Mouse (Mus musculus) embryonic facial prominence, embryonic 12.5 days (tissue): ENCODE measurements at regions not wholly inside any gene's neighbourhood (a gene's known extent, or its start where the extent isn't known, plus 50 kb on each side); places are given as distances from the start of the nearest gene placed in this dataset.

ENCODE experiments used
- ATAC-seq: fragments of 200-750 bp; cut with Nextera tagmentation; 2 replicates; pipeline ENCODE4 v1.8.0; 2017; ENCODE audit not compliant: insufficient number of reproducible peaks, insufficient read depth, low FRiP score, low TSS enrichment
- H3K27ac ChIP-seq: fragments of 300-500 bp; sonication (generic); 2 replicates; pipeline ENCODE4 v1.5.1; 2016; ENCODE audit warnings: mild to moderate bottlenecking
- H3K27me3 ChIP-seq: fragments of 300-500 bp; sonication (generic); 2 replicates; pipeline ENCODE4 v1.6.1; 2016; ENCODE audit warnings: mild to moderate bottlenecking, moderate library complexity
- H3K36me3 ChIP-seq: fragments of 300-500 bp; sonication (generic); 2 replicates; pipeline ENCODE4 v1.6.1; 2016; ENCODE audit warnings: mild to moderate bottlenecking
- H3K4me1 ChIP-seq: fragments of 300-500 bp; sonication (generic); 2 replicates; pipeline ENCODE4 v1.6.1; 2016
- H3K4me2 ChIP-seq: fragments of 300-500 bp; sonication (generic); replicated peaks from 2 replicates; pipeline ENCODE4 v1.6.1; 2016; ENCODE audit warnings: mild to moderate bottlenecking, moderate library complexity
- H3K4me3 ChIP-seq: fragments of 300-500 bp; sonication (generic); 2 replicates; pipeline ENCODE4 v1.5.1; 2016; ENCODE audit warnings: mild to moderate bottlenecking
- H3K9ac ChIP-seq: fragments of 300-500 bp; sonication (generic); 2 replicates; pipeline ENCODE4 v1.6.1; 2016; ENCODE audit warnings: mild to moderate bottlenecking, moderate library complexity
- H3K9me3 ChIP-seq: fragments of 300-500 bp; sonication (generic); 2 replicates; pipeline ENCODE4 v1.6.1; 2016; ENCODE audit warnings: mild to moderate bottlenecking, moderate library complexity
- WGBS: fragments of 180-500 bp; shearing (Covaris S2); methylation state at CpG from one replicate; pipeline ENCODE4 v1.1.7; 2016; 5-methylcytosine and 5-hydroxymethylcytosine counted together

DNA sequence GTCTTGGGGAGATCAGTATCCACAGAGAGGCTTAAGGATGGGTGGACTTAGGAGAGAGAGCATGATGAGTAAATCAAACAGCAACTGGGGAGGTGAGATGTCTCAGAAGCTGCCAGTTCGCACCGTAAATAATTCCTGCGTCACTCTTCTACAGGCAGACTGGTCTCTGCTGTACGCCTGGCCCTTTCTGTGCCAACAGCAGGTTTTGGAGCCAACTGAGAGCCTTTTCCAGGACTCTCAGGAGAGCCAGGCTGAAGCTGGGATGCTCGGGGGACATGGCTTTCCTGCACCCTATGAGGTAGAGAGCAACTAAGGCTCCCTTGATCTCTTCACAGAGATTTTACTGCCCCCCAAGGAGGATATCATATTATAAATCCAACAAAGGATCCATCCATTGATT lies 134.3 kb upstream of the Gsc start:
- no peak overlapping the region for H3K27ac ChIP-seq
- WGBS, result 93% methylated on average over 5 of the region's 5 CpGs
- ATAC-seq, result no peak
- no peaks in the 10 kb centered on the region for H3K36me3 ChIP-seq
- no peaks in the 10 kb centered on the region for H3K27me3 ChIP-seq
- no peak overlapping the region for H3K4me3 ChIP-seq
- H3K9me3 ChIP-seq, result peaks cover 6% of the 10 kb centered on the region; the same call in 1 of the 2 replicates
- no peak overlapping the region for H3K4me2 ChIP-seq
- H3K4me1 ChIP-seq, result peaks cover 6% of the 10 kb centered on the region; the same call in 1 of the 2 replicates
- H3K9ac ChIP-seq, result no peak overlapping the region

DNA sequence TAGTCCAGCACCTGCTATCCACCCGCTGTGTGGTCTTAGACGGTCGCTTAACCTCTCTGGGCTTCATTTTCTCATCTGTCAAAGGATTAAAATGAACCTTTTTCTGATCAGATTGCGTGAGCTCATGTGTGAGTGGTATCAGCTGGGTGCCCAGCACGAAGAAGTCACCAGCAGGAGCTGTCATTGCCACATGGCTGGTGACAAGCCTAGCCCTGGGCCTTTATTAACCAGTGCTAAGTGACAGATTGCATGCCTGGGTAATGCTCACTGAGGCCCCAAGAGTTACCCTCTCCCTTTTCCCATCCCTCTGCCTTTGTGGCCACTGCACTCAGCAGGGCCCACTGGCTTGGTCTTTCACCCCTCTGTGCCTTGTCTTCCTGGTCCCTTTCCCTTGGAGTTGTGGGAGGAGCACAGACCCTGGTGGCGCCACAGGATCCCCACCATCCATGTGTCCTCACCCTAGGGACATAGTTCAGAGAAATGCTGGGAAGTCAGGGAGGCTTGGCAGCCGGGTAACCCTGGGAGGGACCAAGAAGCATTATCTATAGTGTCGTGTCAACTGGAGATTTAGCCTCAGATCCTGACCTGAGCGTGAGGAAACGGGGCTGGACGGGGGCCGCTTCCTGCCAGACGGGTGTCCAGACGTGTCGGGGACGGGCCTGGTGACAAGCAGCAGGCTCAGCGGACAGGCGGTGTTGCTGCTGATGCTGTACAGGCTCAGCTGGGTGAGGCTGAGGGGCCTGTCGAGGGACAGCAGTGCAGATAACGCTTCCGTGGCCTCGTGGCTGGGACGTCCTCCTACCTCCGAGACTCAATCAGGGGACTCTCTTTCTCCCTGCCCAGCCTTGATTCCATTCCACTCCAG lies 132.6 kb upstream of the Gsc start:
- WGBS, result 60% methylated on average over 24 of the region's 24 CpGs
- ATAC-seq, result no peak
- no peak overlapping the region for H3K9ac ChIP-seq
- no peaks in the 10 kb centered on the region for H3K27me3 ChIP-seq
- no peaks in the 10 kb centered on the region for H3K9me3 ChIP-seq
- no peak overlapping the region for H3K4me2 ChIP-seq
- peaks cover 6% of the 10 kb centered on the region; the same call in 1 of the 2 replicates for H3K4me1 ChIP-seq
- no peaks in the 10 kb centered on the region for H3K36me3 ChIP-seq
- H3K4me3 ChIP-seq, result no peak overlapping the region
- H3K27ac ChIP-seq, result no peak overlapping the region

GRCm38 (mm10) chr12:104598056-104598455 lies 124.9 kb upstream of the Gsc start:
- Histone ChIP-seq H3K4me2 (no peak overlapping the region), H3K9ac (no peak overlapping the region), H3K27me3 (0 out of 2 replicates have a peak, but pooled peaks cover 4% of the 10 kb centered on the region), H3K9me3 (no peaks in the 10 kb centered on the region), H3K36me3 (no peaks in the 10 kb centered on the region), H3K4me3 (no peak overlapping the region), H3K27ac (no peak overlapping the region), H3K4me1 (peaks cover 6% of the 10 kb centered on the region)
- no peak for ATAC-seq
- 63% methylated on average over 2 of the region's 2 CpGs for WGBS

GRCm38 (mm10) chr12:104593526-104594155 lies 120.5 kb upstream of the Gsc start:
- peak; percentile 77 for ATAC-seq
- Histone ChIP-seq H3K9me3 (no peaks in the 10 kb centered on the region), H3K27ac (peak overlapping the region; percentile 79), H3K36me3 (no peaks in the 10 kb centered on the region), H3K4me3 (no peak overlapping the region), H3K4me2 (peak overlapping the region; percentile 25; the same call in 1 of the 2 replicates), H3K9ac (no peak overlapping the region), H3K27me3 (0 out of 2 replicates have a peak, but pooled peaks cover 4% of the 10 kb centered on the region), H3K4me1 (peaks cover 27% of the 10 kb centered on the region)
- WGBS, result 20% methylated on average over 19 of the region's 19 CpGs

- no peaks in the 10 kb centered on the region for H3K9me3 ChIP-seq
- peak overlapping the region; percentile 79 for H3K27ac ChIP-seq
- H3K27me3 ChIP-seq, result 0 out of 2 replicates have a peak, but pooled peaks cover 4% of the 10 kb centered on the region
- WGBS, result 36% methylated on average over 21 of the region's 21 CpGs
- H3K4me1 ChIP-seq, result peaks cover 27% of the 10 kb centered on the region
- peak overlapping the region; percentile 25 for H3K4me2 ChIP-seq
- ATAC-seq, result peak; percentile 16; the same call in 1 of the 2 replicates
- no peak overlapping the region for H3K4me3 ChIP-seq
- no peak overlapping the region for H3K9ac ChIP-seq
- no peaks in the 10 kb centered on the region for H3K36me3 ChIP-seq
Measured at GRCm38 (mm10) chr12:104592791-104593525, 119.8 kb upstream of the Gsc start.

DNA sequence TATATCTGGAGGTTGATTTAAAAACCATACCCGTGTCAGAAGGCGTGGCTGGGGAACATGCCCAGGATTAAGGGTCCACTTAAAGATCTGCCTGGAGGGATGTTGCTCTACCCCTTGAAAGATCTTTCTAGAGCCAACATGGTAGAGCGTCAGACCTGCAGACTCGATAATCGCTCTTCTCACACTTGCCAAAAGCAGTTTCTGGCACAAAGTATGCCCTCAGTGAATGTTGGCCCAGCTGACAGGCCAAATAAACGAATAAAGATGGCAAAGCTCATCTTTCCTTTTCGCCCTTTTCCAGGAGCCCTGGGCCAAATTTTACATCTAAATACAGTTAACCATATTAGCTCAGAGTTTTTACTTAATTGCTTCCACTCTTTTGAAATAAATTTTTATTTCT lies 118.4 kb upstream of the Gsc start:
- Histone ChIP-seq H3K36me3 (no peaks in the 10 kb centered on the region), H3K9ac (no peak overlapping the region), H3K27ac (no peak overlapping the region), H3K4me2 (no peak overlapping the region), H3K4me3 (no peak overlapping the region), H3K4me1 (peaks cover 27% of the 10 kb centered on the region), H3K27me3 (0 out of 2 replicates have a peak, but pooled peaks cover 5% of the 10 kb centered on the region), H3K9me3 (no peaks in the 10 kb centered on the region)
- WGBS, result 75% methylated on average over 7 of the region's 7 CpGs
- ATAC-seq, result no peak

DNA sequence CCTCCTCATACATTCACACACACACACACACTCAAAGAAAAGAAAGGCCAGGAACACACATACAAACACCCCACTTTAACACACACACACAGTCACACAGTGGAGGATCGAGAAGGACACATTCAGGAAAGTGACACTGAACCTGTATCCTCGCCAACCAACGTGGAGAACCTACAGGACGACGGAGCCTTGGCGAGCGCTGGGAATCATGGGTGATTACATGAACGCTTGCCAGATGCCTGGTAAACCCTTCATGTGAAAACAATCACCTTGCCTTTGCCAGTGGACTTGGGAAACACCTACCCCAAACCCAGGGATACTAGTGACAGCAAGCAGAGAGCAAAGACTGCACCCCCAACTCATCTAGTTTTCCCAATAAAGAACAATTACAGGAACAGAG lies 117.2 kb upstream of the Gsc start:
- 60% methylated on average over 8 of the region's 8 CpGs for WGBS
- no peak overlapping the region for H3K9ac ChIP-seq
- 0 out of 2 replicates have a peak, but pooled peaks cover 3% of the 10 kb centered on the region for H3K27me3 ChIP-seq
- peaks cover 27% of the 10 kb centered on the region for H3K4me1 ChIP-seq
- H3K9me3 ChIP-seq, result no peaks in the 10 kb centered on the region
- ATAC-seq, result no peak
- no peaks in the 10 kb centered on the region for H3K36me3 ChIP-seq
- no peak overlapping the region for H3K4me3 ChIP-seq
- H3K4me2 ChIP-seq, result no peak overlapping the region
- H3K27ac ChIP-seq, result no peak overlapping the region

DNA sequence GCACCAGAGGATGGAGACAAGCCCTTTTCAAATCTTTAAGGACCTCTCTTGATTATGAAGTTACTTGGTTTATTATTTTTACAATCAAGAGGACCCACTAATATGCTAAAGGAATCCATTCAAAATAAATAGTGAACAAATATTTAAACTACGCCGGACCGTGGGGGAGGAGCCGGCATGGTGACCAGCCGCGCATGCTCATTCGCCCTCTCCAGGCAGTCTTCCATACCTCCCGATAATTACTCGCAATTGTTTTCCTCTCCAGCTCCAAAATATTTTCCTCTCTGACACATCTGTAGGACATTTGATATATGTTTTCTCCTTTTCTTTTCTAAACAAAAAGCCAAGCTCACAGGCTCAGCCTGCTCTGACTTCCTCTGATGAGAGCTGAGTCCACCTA lies 111.3 kb upstream of the Gsc start:
- Histone ChIP-seq H3K27me3 (0 out of 2 replicates have a peak, but pooled peaks cover 9% of the 10 kb centered on the region), H3K4me3 (no peak overlapping the region), H3K36me3 (no peaks in the 10 kb centered on the region), H3K9me3 (no peaks in the 10 kb centered on the region), H3K4me2 (0 out of 2 replicates have a peak overlapping the region, but pooled peaks have one; percentile 15), H3K4me1 (peaks cover 16% of the 10 kb centered on the region), H3K9ac (no peak overlapping the region), H3K27ac (peak overlapping the region; percentile 11; the same call in 1 of the 2 replicates)
- ATAC-seq, result no peak
- WGBS, result 48% methylated on average over 9 of the region's 9 CpGs

DNA sequence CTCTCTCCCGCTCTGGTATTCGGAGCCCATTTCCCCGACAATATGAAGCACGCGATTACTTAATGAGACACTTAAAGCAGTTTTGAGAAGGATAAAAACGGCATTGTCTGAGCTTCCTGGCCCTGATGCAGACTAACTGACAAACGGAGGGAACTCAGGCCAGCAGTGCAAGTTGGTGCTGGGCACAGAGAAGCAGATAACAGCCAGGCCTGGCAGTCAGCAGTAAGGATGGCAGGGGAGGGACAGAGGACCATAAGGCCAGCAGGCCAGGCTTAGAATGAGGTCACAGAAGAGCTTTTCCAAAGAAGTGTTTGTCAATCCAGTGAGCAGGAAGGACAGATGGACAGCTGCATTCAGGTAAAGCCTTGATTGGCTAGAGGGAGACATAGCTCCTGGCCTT lies 107.7 kb upstream of the Gsc start:
- H3K9ac ChIP-seq, result no peak overlapping the region
- H3K4me2 ChIP-seq, result no peak overlapping the region
- no peak for ATAC-seq
- peaks cover 17% of the 10 kb centered on the region for H3K4me1 ChIP-seq
- no peaks in the 10 kb centered on the region for H3K36me3 ChIP-seq
- H3K9me3 ChIP-seq, result no peaks in the 10 kb centered on the region
- H3K4me3 ChIP-seq, result no peak overlapping the region
- peak overlapping the region; percentile 30; the same call in 1 of the 2 replicates for H3K27ac ChIP-seq
- H3K27me3 ChIP-seq, result 0 out of 2 replicates have a peak, but pooled peaks cover 7% of the 10 kb centered on the region
- 48% methylated on average over 7 of the region's 7 CpGs for WGBS

DNA sequence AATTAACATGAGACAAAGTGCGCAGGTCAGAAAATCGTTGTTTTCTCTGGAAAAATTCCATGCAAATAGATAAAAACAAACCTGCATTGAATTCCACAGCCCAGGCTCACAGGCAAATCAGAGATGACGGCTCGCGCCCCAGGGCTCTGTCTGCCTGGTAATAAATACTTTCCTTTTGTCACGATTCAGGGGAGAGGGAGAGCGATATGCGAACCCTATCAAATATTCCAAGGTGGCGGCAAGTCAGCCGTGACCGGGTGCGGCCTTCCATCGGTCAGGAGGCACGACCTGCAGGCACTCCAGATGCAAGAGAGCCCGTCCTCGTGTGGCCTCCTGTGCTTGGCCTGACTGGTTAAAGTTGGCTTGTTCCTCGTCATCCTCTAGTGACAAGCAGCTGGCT lies 94.5 kb upstream of the Gsc start:
- ATAC-seq, result no peak
- Histone ChIP-seq H3K27me3 (no peaks in the 10 kb centered on the region), H3K9me3 (no peaks in the 10 kb centered on the region), H3K4me3 (no peak overlapping the region), H3K4me1 (peaks cover 11% of the 10 kb centered on the region; the same call in 1 of the 2 replicates), H3K27ac (no peak overlapping the region), H3K4me2 (no peak overlapping the region), H3K9ac (no peak overlapping the region), H3K36me3 (no peaks in the 10 kb centered on the region)
- 43% methylated on average over 17 of the region's 17 CpGs for WGBS

DNA sequence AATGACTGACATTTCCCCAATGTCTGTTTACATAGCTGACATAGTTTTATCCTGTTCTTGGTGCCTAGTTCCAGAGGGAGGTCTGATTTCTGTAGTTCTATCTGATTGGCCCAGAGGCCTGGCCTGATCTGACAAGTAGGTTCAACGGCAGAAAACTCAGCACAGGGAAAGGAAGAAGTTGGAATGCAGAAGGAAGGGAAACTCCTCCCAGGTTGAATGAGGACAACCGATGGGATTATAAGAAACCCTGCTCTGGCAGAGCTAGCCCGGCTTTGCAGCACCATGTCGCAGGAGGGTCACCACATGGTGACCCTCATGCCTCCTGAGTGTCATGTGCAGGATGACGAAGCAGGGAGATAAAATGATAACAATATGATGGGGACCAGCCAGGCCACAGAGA lies 89.8 kb upstream of the Gsc start:
- Histone ChIP-seq H3K27ac (no peak overlapping the region), H3K4me2 (no peak overlapping the region), H3K4me1 (peaks cover 23% of the 10 kb centered on the region), H3K4me3 (no peak overlapping the region), H3K9ac (no peak overlapping the region), H3K36me3 (no peaks in the 10 kb centered on the region), H3K27me3 (no peaks in the 10 kb centered on the region), H3K9me3 (no peaks in the 10 kb centered on the region)
- WGBS, result 40% methylated on average over 5 of the region's 5 CpGs
- ATAC-seq, result no peak
